Mouse (Mus musculus) heart, embryonic 14.5 days (tissue): ENCODE measurements at regions not wholly inside any gene's neighbourhood (a gene's known extent, or its start where the extent isn't known, plus 50 kb on each side); places are given as distances from the start of the nearest gene placed in this dataset.
A peak's percentile ranks its signal among the peaks of the same experiment; 100 is the strongest.

Experiments used
- ATAC-seq: fragments of 200-750 bp; cut with Nextera tagmentation; 2 replicates; pipeline ENCODE4 v1.8.0; 2017; ENCODE audit warnings: low read depth, moderate TSS enrichment; ENCODE audit not compliant: insufficient number of reproducible peaks, insufficient read depth, low FRiP score
- H3K27ac ChIP-seq, 2 experiments: fragments of 200-500 bp in 1 of 2; fragments of 300-500 bp in 1 of 2; sonication (generic) in 1 of 2; replicated peaks in 1 of 2; 2 replicates each; pipeline ENCODE4 v1.5.1; 2012 to 2014; ENCODE audit warnings: low read depth in 2 of 2, low read length in 2 of 2, control low read depth in 1 of 2, mild to moderate bottlenecking in 1 of 2, mixed read lengths in 1 of 2; ENCODE audit not compliant: control insufficient read depth in 1 of 2, insufficient read depth in 1 of 2
- H3K27me3 ChIP-seq: fragments of 300-500 bp; sonication (generic); 2 replicates; pipeline ENCODE4 v1.6.1; 2014; ENCODE audit warnings: mild to moderate bottlenecking, low read length, control low read depth; ENCODE audit not compliant: control insufficient read depth, insufficient read depth
- H3K36me3 ChIP-seq: fragments of 300-500 bp; sonication (generic); 2 replicates; pipeline ENCODE4 v1.6.1; 2014; ENCODE audit warnings: mild to moderate bottlenecking, control low read depth, low read length, mixed read lengths; ENCODE audit not compliant: control insufficient read depth, insufficient read depth
- H3K4me1 ChIP-seq, 2 experiments: fragments of 200-500 bp in 1 of 2; fragments of 300-500 bp in 1 of 2; sonication (generic) in 1 of 2; 2 replicates each; pipeline ENCODE4 v1.6.1; 2012 to 2014; ENCODE audit warnings: low read length in 2 of 2, control low read depth in 1 of 2, mixed read lengths in 1 of 2; ENCODE audit not compliant: control insufficient read depth in 2 of 2, insufficient read depth in 2 of 2
- H3K4me2 ChIP-seq: fragments of 300-500 bp; sonication (generic); 2 replicates; pipeline ENCODE4 v1.6.1; 2014; ENCODE audit warnings: mild to moderate bottlenecking, low read length
- H3K4me3 ChIP-seq, 2 experiments: fragments of 200-500 bp in 1 of 2; fragments of 300-500 bp in 1 of 2; sonication (generic) in 1 of 2; 2 replicates each; pipeline ENCODE4 v1.5.1; 2012 to 2014; ENCODE audit warnings: low read length in 2 of 2, mild to moderate bottlenecking in 2 of 2, control low read depth in 1 of 2, low read depth in 1 of 2, moderate library complexity in 1 of 2; ENCODE audit not compliant: control insufficient read depth in 1 of 2, insufficient read depth in 1 of 2
- H3K9ac ChIP-seq: fragments of 300-500 bp; sonication (generic); 2 replicates; pipeline ENCODE4 v1.6.1; 2014; ENCODE audit warnings: mild to moderate bottlenecking, low read length
- H3K9me3 ChIP-seq: fragments of 300-500 bp; sonication (generic); 2 replicates; pipeline ENCODE4 v1.6.1; 2016; ENCODE audit warnings: low read length, control low read depth; ENCODE audit not compliant: control insufficient read depth
- WGBS: fragments of 180-500 bp; shearing (Covaris S2); extraction: QIAGEN DNeasy Blood & Tissue Kit; methylation state at CpG from one replicate; pipeline ENCODE4 v1.1.7; 2014; 5-methylcytosine and 5-hydroxymethylcytosine counted together

DNA sequence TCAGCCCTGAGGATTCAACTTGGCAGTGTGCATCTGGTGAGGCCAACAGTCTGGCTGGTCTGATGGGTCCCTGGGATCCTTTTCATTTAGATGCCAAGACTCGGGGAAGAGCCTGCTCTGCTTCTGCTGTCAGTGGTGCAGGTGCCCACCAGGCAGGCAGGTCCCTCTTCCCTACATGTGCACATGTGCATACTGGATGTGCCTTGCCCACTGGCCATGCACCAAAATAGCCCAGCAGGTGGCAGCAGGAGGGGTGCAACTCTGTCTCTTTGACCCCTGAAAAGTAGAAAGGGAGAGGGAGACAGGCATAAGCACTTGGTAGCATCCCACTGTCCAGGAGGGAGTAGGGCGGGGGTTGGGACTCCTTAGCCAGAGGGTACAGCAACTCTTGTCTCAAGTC is 116.2 kb upstream of the Bank1 start:
- H3K27ac ChIP-seq: no peak overlapping the region

DNA sequence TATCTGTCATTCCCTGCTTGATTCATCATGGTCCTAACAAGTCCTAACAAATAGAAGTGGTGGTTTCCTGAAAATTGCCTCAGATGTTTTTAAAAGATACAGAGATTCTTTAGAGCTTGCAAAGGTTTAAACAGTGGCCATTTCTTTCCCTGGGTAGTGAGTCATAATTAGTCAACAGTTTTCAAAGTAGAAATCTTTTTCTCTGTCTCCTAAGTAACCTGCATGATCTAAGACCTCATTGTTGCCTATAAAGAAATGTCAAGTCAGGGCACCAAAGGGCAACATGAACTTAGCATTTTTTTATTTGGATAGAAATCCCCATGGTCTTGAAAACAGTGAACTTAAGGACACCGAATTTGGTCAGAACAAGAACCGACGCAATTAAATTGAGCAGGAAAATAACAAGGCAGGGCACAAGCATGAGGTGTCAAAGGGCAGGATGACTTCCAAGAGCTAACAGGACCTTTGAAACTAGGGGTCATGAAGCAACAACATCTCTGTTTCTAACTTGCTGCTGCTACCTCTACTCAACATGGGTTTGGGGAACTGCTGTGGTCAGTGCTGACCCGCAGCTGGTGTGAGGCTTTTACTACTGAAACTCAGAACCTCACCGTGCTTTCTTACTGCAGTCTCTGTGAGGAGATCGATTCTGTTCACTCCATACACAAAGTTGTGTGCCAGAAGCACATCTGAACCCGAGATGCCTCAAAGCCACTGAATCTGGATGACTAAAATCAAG is 114.2 kb upstream of the Bank1 start:
- Histone ChIP-seq H3K27me3 (no peaks in the 10 kb centered on the region), H3K9ac (no peak overlapping the region), H3K36me3 (no peaks in the 10 kb centered on the region), H3K9me3 (no peaks in the 10 kb centered on the region), H3K4me3 (no peak overlapping the region), H3K27ac (no peak overlapping the region), H3K4me2 (no peak overlapping the region), H3K4me1 (no peaks in the 10 kb centered on the region)
- no peak for ATAC-seq
- WGBS: 86% methylated on average over 7 of the region's 7 CpGs

More for the DNA sequence above, 116.2 kb upstream of the Bank1 start:
- H3K4me3 ChIP-seq: no peak overlapping the region
- H3K36me3 ChIP-seq: no peaks in the 10 kb centered on the region
- ATAC-seq: no peak
- H3K4me2 ChIP-seq: no peak overlapping the region
- H3K27me3 ChIP-seq: no peaks in the 10 kb centered on the region
- no peak overlapping the region for H3K9ac ChIP-seq
- 79% methylated on average over 2 of the region's 2 CpGs for WGBS
- no peaks in the 10 kb centered on the region for H3K9me3 ChIP-seq
- no peaks in the 10 kb centered on the region for H3K4me1 ChIP-seq

- H3K9ac ChIP-seq: no peak overlapping the region
- H3K36me3 ChIP-seq: no peaks in the 10 kb centered on the region
- no peaks in the 10 kb centered on the region for H3K9me3 ChIP-seq
- ATAC-seq: no peak
- no peaks in the 10 kb centered on the region for H3K4me1 ChIP-seq
- no peak overlapping the region for H3K27ac ChIP-seq
- no peaks in the 10 kb centered on the region for H3K27me3 ChIP-seq
- 89% methylated on average over 5 of the region's 5 CpGs for WGBS
- no peak overlapping the region for H3K4me3 ChIP-seq
- H3K4me2 ChIP-seq: no peak overlapping the region
Observed at GRCm38 (mm10) chr3:136439350-136439749, 113.5 kb upstream of the Bank1 start.

DNA sequence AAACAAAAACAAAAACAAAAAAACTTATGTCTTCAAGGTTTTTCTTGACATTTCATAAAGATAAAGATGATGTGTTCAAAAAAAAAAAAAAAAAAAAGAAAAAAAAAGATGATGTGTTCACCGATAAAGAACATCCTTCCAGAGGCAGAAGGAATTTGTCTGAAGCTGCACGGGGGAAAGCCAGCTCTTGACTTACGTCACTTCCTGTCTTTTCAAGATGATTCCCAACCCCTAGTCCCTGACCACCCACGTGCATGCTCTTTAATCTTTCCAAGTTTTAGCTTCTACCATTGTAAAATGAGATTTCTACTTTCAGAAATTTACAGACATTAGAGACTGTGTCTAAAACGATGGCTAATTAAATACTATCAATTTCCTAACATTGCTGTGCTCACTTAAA is 108.5 kb upstream of the Bank1 start:
- Histone ChIP-seq H3K4me1 (no peaks in the 10 kb centered on the region), H3K27me3 (no peaks in the 10 kb centered on the region), H3K9me3 (no peaks in the 10 kb centered on the region), H3K4me2 (no peak overlapping the region), H3K27ac (no peak overlapping the region), H3K36me3 (no peaks in the 10 kb centered on the region), H3K9ac (no peak overlapping the region), H3K4me3 (no peak overlapping the region)
- no peak for ATAC-seq
- 63% methylated on average over 5 of the region's 5 CpGs for WGBS

DNA sequence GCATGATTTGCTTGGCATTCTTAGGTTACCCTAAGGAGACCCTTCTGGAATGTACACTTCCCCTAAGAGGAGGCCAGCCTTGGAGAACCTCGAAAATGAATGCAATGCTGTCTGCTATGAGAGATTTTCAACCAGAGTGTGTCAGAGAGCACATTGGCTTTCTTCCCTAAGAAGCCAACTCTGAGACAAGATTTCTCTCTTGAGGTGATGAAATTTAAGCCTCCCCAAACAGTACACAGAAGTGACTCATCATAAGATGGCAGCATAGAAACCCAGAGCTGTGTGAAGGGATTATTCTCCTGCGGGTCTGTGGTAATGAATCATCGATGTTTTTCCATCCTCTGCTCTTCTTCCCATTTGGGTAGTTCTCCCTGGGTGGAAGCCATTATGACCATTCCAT is 106.2 kb upstream of the Bank1 start:
- Histone ChIP-seq H3K9ac (no peak overlapping the region), H3K4me3 (no peak overlapping the region), H3K27ac (no peak overlapping the region), H3K27me3 (no peaks in the 10 kb centered on the region), H3K9me3 (no peaks in the 10 kb centered on the region), H3K4me2 (no peak overlapping the region), H3K36me3 (no peaks in the 10 kb centered on the region), H3K4me1 (no peaks in the 10 kb centered on the region)
- WGBS: 80% methylated on average over 3 of the region's 3 CpGs
- no peak for ATAC-seq

- H3K27me3 ChIP-seq: no peaks in the 10 kb centered on the region
- no peaks in the 10 kb centered on the region for H3K9me3 ChIP-seq
- no peak overlapping the region for H3K4me3 ChIP-seq
- H3K27ac ChIP-seq: no peak overlapping the region
- H3K4me1 ChIP-seq: no peaks in the 10 kb centered on the region; a peak in 1 of 4 replicates
- H3K9ac ChIP-seq: no peak overlapping the region
- no peaks in the 10 kb centered on the region for H3K36me3 ChIP-seq
- WGBS: 85% methylated on average over 2 of the region's 2 CpGs
- no peak for ATAC-seq
- H3K4me2 ChIP-seq: no peak overlapping the region
Observed at GRCm38 (mm10) chr3:136427427-136427826, 101.6 kb upstream of the Bank1 start.

- no peaks in the 10 kb centered on the region; a peak in 1 of 4 replicates for H3K4me1 ChIP-seq
- no peaks in the 10 kb centered on the region for H3K27me3 ChIP-seq
- H3K4me2 ChIP-seq: peak overlapping the region; percentile 14; the same call in 1 of the 2 replicates
- no peak overlapping the region; a peak in 1 of 4 replicates for H3K4me3 ChIP-seq
- no peak overlapping the region for H3K9ac ChIP-seq
- 31% methylated on average over 8 of the region's 8 CpGs for WGBS
- no peak for ATAC-seq
- H3K36me3 ChIP-seq: no peaks in the 10 kb centered on the region
- H3K9me3 ChIP-seq: no peaks in the 10 kb centered on the region
- H3K27ac ChIP-seq: no peak overlapping the region
Observed at GRCm38 (mm10) chr3:136426539-136427194, 100.8 kb upstream of the Bank1 start.
